Mouse (Mus musculus): ENCODE measurements around the gene Chst4. TPM values are rescaled to one million over a fixed set of nuclear protein-coding genes. Genes with fewer than 3 reads are reported as not detected.
"Not testable (repeated sequence)": the region's sequence is repeated elsewhere in the genome, so short reads cannot be mapped to it uniquely, and the experiment has no call there.

Chst4 gene
- polyA plus RNA-seq, 1 experiment from 2014 or later: 0.14 TPM

- no peak for TF ChIP-seq CTCF (IDR thresholded peaks at IDR 0.05; ENCODE audit: low read depth)
- ATAC-seq (replicated peaks; ENCODE audit: low FRiP score, low read depth) (no peak), DNase-seq (ENCODE audit: low spot score) (no peak)
Observed at GRCm38 (mm10) chr8:110036156-110036555, 3.4 kb downstream of the Chst4 start.

GRCm38 (mm10) chr8:110034331-110034730, 5.2 kb downstream of the Chst4 start:
- Histone ChIP-seq H3K27me3 (ENCODE audit: insufficient read depth, low read length) (no peaks in the 10 kb centered on the region), H3K4me3 (replicated peaks; ENCODE audit: low read depth, low read length) (no peak overlapping the region), H3K9ac (ENCODE audit: low read depth, low read length) (no peak overlapping the region), H3K9me3 (replicated peaks; ENCODE audit: low read length) (no peaks in the 10 kb centered on the region), H3K36me3 (ENCODE audit: insufficient read depth, low read length) (no peaks in the 10 kb centered on the region), H3K4me1 (replicated peaks; ENCODE audit: insufficient read depth, low read length) (no peaks in the 10 kb centered on the region), H3K4me2 (ENCODE audit: low read length) (no peak overlapping the region), H3K27ac (no peak overlapping the region)
- TF ChIP-seq CTCF (IDR thresholded peaks at IDR 0.05; ENCODE audit: low read depth): no peak
- DNase-seq (ENCODE audit: low spot score): no peak
- ATAC-seq (replicated peaks; ENCODE audit: low FRiP score, low read depth): no peak
- 82% methylated on average over 4 of the region's 4 CpGs for WGBS

More at GRCm38 (mm10) chr8:110036156-110036555, 3.4 kb downstream of the Chst4 start:
- no peak overlapping the region for H3K27ac ChIP-seq
- 81% methylated on average over 2 of the region's 2 CpGs for WGBS
- no peaks in the 10 kb centered on the region for H3K36me3 ChIP-seq (ENCODE audit: insufficient read depth, low read length)
- H3K27me3 ChIP-seq (ENCODE audit: insufficient read depth, low read length): no peaks in the 10 kb centered on the region
- H3K4me2 ChIP-seq (ENCODE audit: low read length): no peak overlapping the region
- H3K9ac ChIP-seq (ENCODE audit: low read depth, low read length): no peak overlapping the region
- no peaks in the 10 kb centered on the region for H3K4me1 ChIP-seq (replicated peaks; ENCODE audit: insufficient read depth, low read length)
- H3K9me3 ChIP-seq (replicated peaks; ENCODE audit: low read length): no peaks in the 10 kb centered on the region
- no peak overlapping the region for H3K4me3 ChIP-seq (replicated peaks; ENCODE audit: low read depth, low read length)

GRCm38 (mm10) chr8:110033771-110034170, 5.8 kb downstream of the Chst4 start:
- not testable (repeated sequence) for H3K27ac ChIP-seq; H3K4me2 ChIP-seq (ENCODE audit: low read length); H3K4me1 ChIP-seq (replicated peaks; ENCODE audit: insufficient read depth, low read length); H3K4me3 ChIP-seq (replicated peaks; ENCODE audit: low read depth, low read length); ATAC-seq (replicated peaks; ENCODE audit: low FRiP score, low read depth); H3K36me3 ChIP-seq (ENCODE audit: insufficient read depth, low read length); H3K9ac ChIP-seq (ENCODE audit: low read depth, low read length); H3K27me3 ChIP-seq (ENCODE audit: insufficient read depth, low read length); DNase-seq (ENCODE audit: low spot score); H3K9me3 ChIP-seq (replicated peaks; ENCODE audit: low read length)
- 37% methylated on average over 8 of the region's 8 CpGs for WGBS

GRCm38 (mm10) chr8:110022768-110023344, 16.7 kb downstream of the Chst4 start:
- H3K36me3 ChIP-seq (ENCODE audit: insufficient read depth, low read length): no peaks in the 10 kb centered on the region
- H3K9me3 ChIP-seq (replicated peaks; ENCODE audit: low read length): no peaks in the 10 kb centered on the region
- H3K4me3 ChIP-seq (replicated peaks; ENCODE audit: low read depth, low read length): no peak overlapping the region
- H3K4me2 ChIP-seq (ENCODE audit: low read length): no peak overlapping the region
- no peak for TF ChIP-seq CTCF (IDR thresholded peaks at IDR 0.05; ENCODE audit: low read depth)
- WGBS: 87% methylated on average over 10 of the region's 10 CpGs
- ATAC-seq (replicated peaks; ENCODE audit: low FRiP score, low read depth): no peak
- no peaks in the 10 kb centered on the region for H3K27me3 ChIP-seq (ENCODE audit: insufficient read depth, low read length)
- H3K4me1 ChIP-seq (replicated peaks; ENCODE audit: insufficient read depth, low read length): no peaks in the 10 kb centered on the region
- no peak overlapping the region for H3K27ac ChIP-seq
- no peak overlapping the region for H3K9ac ChIP-seq (ENCODE audit: low read depth, low read length)
- no peak for DNase-seq (ENCODE audit: low spot score)

- no peak for TF ChIP-seq CTCF (IDR thresholded peaks at IDR 0.05; ENCODE audit: low read depth)
- H3K9ac ChIP-seq (ENCODE audit: low read depth, low read length): no peak overlapping the region
- H3K27ac ChIP-seq: no peak overlapping the region
- no peak overlapping the region for H3K4me3 ChIP-seq (replicated peaks; ENCODE audit: low read depth, low read length)
- H3K4me1 ChIP-seq (replicated peaks; ENCODE audit: insufficient read depth, low read length): no peaks in the 10 kb centered on the region
- H3K4me2 ChIP-seq (ENCODE audit: low read length): no peak overlapping the region
- DNase-seq (ENCODE audit: low spot score) (peak; percentile 59), ATAC-seq (replicated peaks; ENCODE audit: low FRiP score, low read depth) (no peak)
- no peaks in the 10 kb centered on the region for H3K36me3 ChIP-seq (ENCODE audit: insufficient read depth, low read length)
- H3K27me3 ChIP-seq (ENCODE audit: insufficient read depth, low read length): no peaks in the 10 kb centered on the region
- WGBS: 58% methylated on average over 6 of the region's 6 CpGs
- no peaks in the 10 kb centered on the region for H3K9me3 ChIP-seq (replicated peaks; ENCODE audit: low read length)
Observed at GRCm38 (mm10) chr8:110022081-110022480, 17.5 kb downstream of the Chst4 start.

- peak; percentile 82 for TF ChIP-seq CTCF (IDR thresholded peaks at IDR 0.05; ENCODE audit: low read depth)
- Histone ChIP-seq H3K4me1 (replicated peaks; ENCODE audit: insufficient read depth, low read length) (no peaks in the 10 kb centered on the region), H3K4me3 (replicated peaks; ENCODE audit: low read depth, low read length) (no peak overlapping the region), H3K36me3 (ENCODE audit: insufficient read depth, low read length) (no peaks in the 10 kb centered on the region), H3K27ac (no peak overlapping the region), H3K27me3 (ENCODE audit: insufficient read depth, low read length) (no peaks in the 10 kb centered on the region), H3K9me3 (replicated peaks; ENCODE audit: low read length) (no peaks in the 10 kb centered on the region), H3K9ac (ENCODE audit: low read depth, low read length) (no peak overlapping the region), H3K4me2 (ENCODE audit: low read length) (no peak overlapping the region)
- DNase-seq (ENCODE audit: low spot score) (peak; percentile 66), ATAC-seq (replicated peaks; ENCODE audit: low FRiP score, low read depth) (no peak)
- WGBS: 36% methylated on average over 5 of the region's 5 CpGs
Observed at GRCm38 (mm10) chr8:110010868-110011267, 28.7 kb downstream of the Chst4 start.

GRCm38 (mm10) chr8:110008995-110009446, 30.5 kb downstream of the Chst4 start:
- WGBS: 75% methylated on average over 8 of the region's 8 CpGs
- no peaks in the 10 kb centered on the region for H3K4me1 ChIP-seq (replicated peaks; ENCODE audit: insufficient read depth, low read length)
- DNase-seq (ENCODE audit: low spot score) (no peak), ATAC-seq (replicated peaks; ENCODE audit: low FRiP score, low read depth) (no peak)
- no peak overlapping the region for H3K4me2 ChIP-seq (ENCODE audit: low read length)
- H3K27ac ChIP-seq: no peak overlapping the region
- no peak overlapping the region for H3K9ac ChIP-seq (ENCODE audit: low read depth, low read length)
- no peaks in the 10 kb centered on the region for H3K27me3 ChIP-seq (ENCODE audit: insufficient read depth, low read length)
- no peak overlapping the region for H3K4me3 ChIP-seq (replicated peaks; ENCODE audit: low read depth, low read length)
- no peaks in the 10 kb centered on the region for H3K9me3 ChIP-seq (replicated peaks; ENCODE audit: low read length)
- H3K36me3 ChIP-seq (ENCODE audit: insufficient read depth, low read length): no peaks in the 10 kb centered on the region
- TF ChIP-seq CTCF (IDR thresholded peaks at IDR 0.05; ENCODE audit: low read depth): no peak

Data from kidney, postnatal 0 days (tissue).